Mouse (Mus musculus) left cerebral cortex, adult 18-20 months (tissue): ENCODE results near the gene Pdzk1. TPM values are rescaled to one million over a fixed set of nuclear protein-coding genes. Genes with fewer than 3 reads are reported as not detected.

Experiments used
- DNase-seq, 2 experiments: peaks; one replicate each; pipeline ENCODE4 v3.0.0; 2021 to 2022; ENCODE audit warnings: low spot score in 2 of 2, mixed read lengths in 1 of 2
- total RNA-seq, 2 experiments: library from RNA; stranded (reverse); gene quantifications; 2 replicates each; pipeline ENCODE4 v1.2.3; 2021

Pdzk1 gene
- total RNA-seq, 2 experiments from 2014 or later, result 0.23 TPM; not detected in 1

DNA sequence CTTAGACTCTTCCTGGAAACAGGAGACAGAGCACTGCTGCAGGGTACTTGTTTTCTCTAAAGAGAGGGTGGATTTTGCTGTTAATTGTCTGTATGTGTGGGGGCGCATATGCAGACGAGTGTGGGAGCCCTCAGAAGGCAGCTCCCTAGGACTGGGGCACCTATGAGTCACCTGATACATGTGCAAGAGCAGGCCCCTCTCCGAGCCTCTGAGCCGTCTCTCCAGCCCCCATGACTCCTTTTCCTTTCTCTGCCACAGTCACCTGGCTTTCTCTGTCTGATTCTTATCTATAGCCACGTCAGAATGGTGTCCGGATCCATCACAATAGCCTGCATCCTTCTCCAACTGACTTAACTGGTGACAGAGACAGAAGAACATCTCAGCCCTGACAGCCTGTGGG lies 52.5 kb downstream of the Pdzk1 start:
- no peak for DNase-seq

DNA sequence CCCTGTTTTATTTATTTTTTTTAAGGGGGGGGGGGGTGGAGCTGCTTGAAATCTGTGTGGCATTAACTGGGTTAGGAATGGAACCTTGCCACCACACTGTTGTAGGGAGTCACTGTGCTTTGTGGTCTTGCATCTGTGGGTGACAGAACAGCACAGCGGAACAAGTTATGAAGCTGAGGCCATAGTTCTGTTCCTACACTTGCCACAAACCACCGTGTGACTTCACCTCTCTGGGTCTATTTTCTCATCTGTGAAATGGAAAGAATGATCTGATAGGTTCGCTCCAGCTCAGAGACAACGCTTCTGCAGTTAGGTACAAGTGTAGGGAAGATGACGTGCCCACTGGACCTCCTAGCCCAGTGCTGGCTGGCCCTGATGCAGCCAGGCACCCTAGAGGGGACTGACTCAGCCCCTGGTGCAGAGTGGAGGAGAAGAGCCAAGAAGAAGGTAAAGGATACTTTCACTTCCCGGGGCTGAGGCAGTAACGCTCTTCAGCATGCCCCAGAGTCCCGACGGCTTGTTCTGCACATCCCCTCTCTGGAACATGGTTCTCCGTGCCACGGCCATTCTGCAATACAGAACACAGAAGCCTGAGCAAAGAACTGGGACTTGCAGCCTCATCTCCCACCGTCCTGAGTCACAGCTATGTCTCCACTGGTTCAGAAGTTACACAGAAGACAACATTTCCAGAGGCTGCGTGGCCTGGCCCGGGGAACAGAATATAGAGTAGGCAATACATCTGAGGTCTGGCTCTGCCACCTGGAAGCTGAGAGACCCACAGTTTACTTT lies 53.2 kb downstream of the Pdzk1 start:
- DNase-seq, result no peak

DNA sequence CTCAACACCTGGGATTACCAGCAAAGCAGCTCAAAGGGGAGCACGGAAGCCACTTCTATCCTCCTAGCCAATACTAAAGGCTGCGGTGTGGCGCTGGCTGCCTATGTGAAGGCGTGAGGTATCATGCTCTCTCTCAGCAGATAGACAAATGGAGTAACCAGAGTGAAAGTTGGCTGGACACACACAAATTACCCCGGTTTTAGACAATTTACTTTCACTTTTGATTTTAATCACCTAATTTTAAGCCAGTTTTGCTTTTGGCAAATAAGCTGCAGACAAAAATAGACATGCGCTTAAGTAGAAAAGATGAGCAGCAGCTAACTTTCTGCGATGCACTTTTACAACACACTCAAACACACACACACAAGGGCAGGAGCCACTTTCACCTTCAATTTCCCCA lies 54.6 kb downstream of the Pdzk1 start:
- DNase-seq, result no peak

DNA sequence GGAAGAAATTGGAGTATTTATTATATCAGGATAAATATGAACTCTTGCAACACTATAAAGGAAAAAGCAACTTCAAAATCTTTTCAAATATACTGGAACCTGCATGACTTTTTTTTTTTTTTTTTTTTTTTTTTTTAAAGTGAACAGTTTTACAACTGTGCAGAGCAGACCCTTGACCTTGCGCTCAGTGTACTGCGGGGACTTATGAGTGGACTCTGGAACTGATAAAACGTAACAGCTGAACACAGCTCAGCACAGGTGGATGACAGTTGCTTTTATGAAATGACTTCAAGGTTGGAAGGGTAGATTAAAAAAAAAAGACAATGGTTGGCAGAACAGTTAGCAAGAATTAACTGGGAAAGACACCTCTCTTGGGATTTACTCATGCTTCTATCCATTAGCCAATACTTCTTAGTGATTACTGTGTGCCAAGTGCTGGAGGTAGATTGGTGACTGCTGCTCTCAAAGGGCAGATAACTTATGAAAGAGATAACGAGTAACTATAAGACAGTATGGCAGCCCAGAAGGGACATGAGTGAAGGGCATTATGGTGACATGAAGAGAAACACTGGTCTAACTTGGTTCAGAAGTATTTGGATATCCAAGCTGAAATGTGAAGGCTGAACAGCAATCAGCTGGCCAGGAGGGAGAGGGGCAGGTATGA lies 73.4 kb downstream of the Pdzk1 start:
- DNase-seq, result no peak

DNA sequence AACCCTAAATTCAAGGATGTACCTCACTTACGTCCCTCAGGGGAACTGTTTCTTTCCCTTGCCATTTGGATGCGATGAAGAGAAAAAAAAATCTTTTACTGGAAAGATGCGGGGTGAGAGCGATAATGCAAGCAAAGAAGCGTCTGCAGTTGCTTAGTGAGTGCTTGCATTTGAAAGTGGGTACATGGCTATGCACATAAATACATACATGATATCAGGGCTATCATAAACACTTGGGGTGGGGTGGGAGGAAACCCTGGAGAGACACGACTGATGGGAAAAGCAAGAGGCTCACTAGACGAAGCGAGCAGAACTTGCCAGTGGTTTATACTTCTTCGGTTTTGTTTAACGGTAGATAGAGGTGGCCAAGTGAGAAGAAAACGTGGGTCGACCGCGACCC lies 75.3 kb downstream of the Pdzk1 start, which contains the start of gene Gja5:
Gene Gja5, plus strand, starts transcription at position 301 of the 400 bp plus-strand sequence.
- DNase-seq, result no peak

DNA sequence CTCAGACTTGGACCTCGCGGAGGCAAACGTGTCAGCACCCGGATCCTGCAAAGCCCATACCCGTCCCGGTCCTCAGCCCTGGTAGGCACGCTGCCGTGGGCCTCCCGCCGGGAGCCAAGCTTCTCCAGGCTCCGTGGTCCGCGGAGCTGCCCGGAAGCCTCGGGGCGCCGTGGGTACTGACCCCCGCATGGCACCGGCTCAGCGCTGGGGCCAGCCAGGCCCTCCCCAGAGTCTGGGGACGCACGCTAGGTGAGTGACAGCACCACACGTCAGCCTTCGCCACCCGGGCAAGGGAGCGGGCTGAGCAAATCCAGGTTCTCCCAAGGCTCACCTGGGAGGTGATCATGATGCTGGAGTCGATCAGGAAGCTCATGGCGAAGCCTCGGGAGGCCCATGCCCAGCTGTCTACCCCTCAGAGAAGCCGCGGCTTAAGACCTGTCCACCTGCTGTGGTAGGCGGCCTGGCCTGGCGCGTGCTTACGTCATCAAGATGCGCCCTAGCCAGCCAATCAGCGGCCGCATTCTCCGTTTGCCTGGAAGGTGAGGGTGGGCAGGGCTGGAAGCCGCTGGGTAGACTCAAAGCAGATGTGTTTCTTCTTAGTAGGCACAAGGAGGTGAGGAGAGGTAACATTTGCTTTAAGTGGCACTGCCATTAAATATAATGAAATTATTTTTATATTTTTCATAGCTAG lies 75.9 kb downstream of the Pdzk1 start, which contains the start of gene Gpr89:
Gene Gpr89, minus strand, starts transcription at position 496 of the 691 bp plus-strand sequence.
- DNase-seq, result peak; percentile 95 to 96

DNA sequence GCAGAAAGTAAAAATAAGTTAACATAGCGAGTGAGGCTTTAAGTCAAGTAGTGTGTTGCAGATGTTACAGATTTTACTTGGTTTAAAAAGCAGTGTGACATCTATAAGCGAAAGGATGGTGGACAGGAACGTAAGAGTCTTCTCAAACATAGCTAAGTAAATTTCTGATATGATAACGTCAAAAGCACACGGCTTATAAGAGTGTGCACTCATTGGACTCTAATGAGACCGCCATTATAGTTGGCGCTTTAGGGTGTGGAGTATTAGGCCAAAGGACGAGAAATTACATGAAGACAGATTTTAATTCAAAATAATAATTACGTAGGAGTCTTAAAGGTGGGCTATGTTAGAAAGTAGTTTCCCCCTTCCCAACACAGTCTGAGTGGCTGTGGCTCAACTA lies 76.5 kb downstream of the Pdzk1 start:
- DNase-seq, result no peak

Other genes starting within 250 kb of the Pdzk1 start
- 10 to 100 TPM; 24.0 to 24.8 TPM for gene Polr3gl, start 235.1 kb upstream of the Pdzk1 start, total RNA-seq
- gene Ankrd34a, start 232.6 kb upstream of the Pdzk1 start, total RNA-seq, result 10 to 100 TPM; 67.3 to 77.4 TPM
- gene Lix1l, start 228.1 kb upstream of the Pdzk1 start, total RNA-seq, result 10 to 100 TPM; 20.8 to 21.5 TPM
- gene Rbm8a, start 199.4 kb upstream of the Pdzk1 start, total RNA-seq, result 10 to 100 TPM; 41.5 to 49.6 TPM
- 10 to 100 TPM; 59.1 to 65.7 TPM for gene Pex11b, start 193.9 kb upstream of the Pdzk1 start, total RNA-seq
- gene Gm42957, start 193.8 kb upstream of the Pdzk1 start, total RNA-seq, result under 1 TPM; 0.59 to 0.65 TPM
- gene Itga10, start 183.7 kb upstream of the Pdzk1 start, total RNA-seq, result 1 to 10 TPM; 2.3 to 2.5 TPM
- 1 to 10 TPM; 8.1 to 9.0 TPM for gene Ankrd35, start 159.2 kb upstream of the Pdzk1 start, total RNA-seq
- gene Pias3, start 132.9 kb upstream of the Pdzk1 start, total RNA-seq, result 10 to 100 TPM; 34.5 to 34.8 TPM
- gene Nudt17, start 120.7 kb upstream of the Pdzk1 start, total RNA-seq, result 10 to 100 TPM; 12.4 to 14.9 TPM
- 10 to 100 TPM; 21.5 to 24.8 TPM for gene Polr3c, start 101.7 kb upstream of the Pdzk1 start, total RNA-seq
- 10 to 100 TPM; 61.8 to 65.3 TPM for gene Rnf115, start 101.6 kb upstream of the Pdzk1 start, total RNA-seq
- gene Cd160, start 67 bp downstream of the Pdzk1 start, total RNA-seq, result not detected
- under 1 TPM; 0.37 to 0.73 TPM for gene Gja5, start 75.4 kb downstream of the Pdzk1 start, total RNA-seq
- gene Gpr89, start 76.1 kb downstream of the Pdzk1 start, total RNA-seq, result 10 to 100 TPM; 46.9 to 51.0 TPM
- not detected for gene Gja8, start 96.7 kb downstream of the Pdzk1 start, total RNA-seq